Mouse (Mus musculus) lung, postnatal 0 days (tissue): ENCODE data around the gene Nav3. TPM values are rescaled to one million over a fixed set of nuclear protein-coding genes. Genes with fewer than 3 reads are reported as not detected.

Experiments used
- ATAC-seq: fragments of 200-750 bp; cut with Nextera tagmentation; 2 replicates; pipeline ENCODE4 v1.8.0; 2017; ENCODE audit warnings: moderate library complexity
- DNase-seq: peaks from one replicate; pipeline ENCODE4 v3.0.0-alpha.2; 2016; ENCODE audit warnings: low spot score
- H3K27ac ChIP-seq: fragments of 300-500 bp; sonication (generic); 2 replicates; pipeline ENCODE4 v1.5.1; 2014; ENCODE audit warnings: antibody characterized with exemption, mild to moderate bottlenecking, low read length, mixed read lengths
- H3K27me3 ChIP-seq: fragments of 300-500 bp; sonication (generic); replicated peaks from 2 replicates; pipeline ENCODE4 v1.6.1; 2014; ENCODE audit warnings: low read length, mixed read lengths; ENCODE audit not compliant: insufficient read depth
- H3K36me3 ChIP-seq: fragments of 300-500 bp; sonication (generic); 2 replicates; pipeline ENCODE4 v1.6.1; 2014; ENCODE audit warnings: low read length, mixed read lengths; ENCODE audit not compliant: insufficient read depth
- H3K4me1 ChIP-seq: fragments of 300-500 bp; sonication (generic); 2 replicates; pipeline ENCODE4 v1.6.1; 2014; ENCODE audit warnings: antibody characterized with exemption, low read depth, low read length, mixed read lengths; ENCODE audit not compliant: insufficient read depth
- H3K4me2 ChIP-seq: fragments of 300-500 bp; sonication (generic); replicated peaks from 2 replicates; pipeline ENCODE4 v1.6.1; 2014; ENCODE audit warnings: low read depth, mild to moderate bottlenecking, low read length, moderate library complexity, mixed read lengths
- H3K4me3 ChIP-seq: fragments of 300-500 bp; sonication (generic); 2 replicates; pipeline ENCODE4 v1.5.1; 2014; ENCODE audit warnings: low read depth, low read length
- H3K9ac ChIP-seq: fragments of 300-500 bp; sonication (generic); replicated peaks from 2 replicates; pipeline ENCODE4 v1.6.1; 2014; ENCODE audit warnings: low read depth, mild to moderate bottlenecking
- H3K9me3 ChIP-seq: fragments of 300-500 bp; sonication (generic); 2 replicates; pipeline ENCODE4 v1.6.1; 2016; ENCODE audit warnings: low read length, mixed read lengths
- CTCF ChIP-seq: IDR thresholded peaks from 2 replicates; pipeline ENCODE4 v1.5.1; 2016; ENCODE audit warnings: antibody characterized with exemption, mild to moderate bottlenecking
- EP300 ChIP-seq: IDR thresholded peaks from 2 replicates; pipeline ENCODE4 v1.6.1; 2016; ENCODE audit warnings: antibody characterized with exemption, mild to moderate bottlenecking, control low read depth
- WGBS: fragments of 180-500 bp; shearing (Covaris S2); extraction: QIAGEN DNeasy Blood & Tissue Kit; methylation state at CpG from one replicate; pipeline ENCODE4 v1.1.7; 2014; 5-methylcytosine and 5-hydroxymethylcytosine counted together
- polyA plus RNA-seq: library from polyadenylated mRNA; unstranded; fragments of >200 nt; fragmentation: Nextera tagmentation; extraction: Ambion mirVana; gene quantifications from 2 replicates; pipeline ENCODE4 v1.2.1, GENCODE M21; 2015

Nav3 gene
- polyA plus RNA-seq, 1 experiment from 2014 or later, result 0.33 TPM

GRCm38 (mm10) chr10:109764412-109765101 is 691.4 kb downstream of the Nav3 start:
- no peak overlapping the region for H3K4me2 ChIP-seq

GRCm38 (mm10) chr10:109758921-109759600 is 696.9 kb downstream of the Nav3 start:
- Histone ChIP-seq H3K27me3 (no peaks in the 10 kb centered on the region), H3K4me1 (no peaks in the 10 kb centered on the region), H3K4me2 (no peak overlapping the region), H3K27ac (no peak overlapping the region), H3K4me3 (no peak overlapping the region), H3K36me3 (no peaks in the 10 kb centered on the region), H3K9me3 (no peaks in the 10 kb centered on the region), H3K9ac (no peak overlapping the region)
- TF ChIP-seq CTCF (no peak), EP300 (no peak)
- no peak for DNase-seq
- WGBS, result 60% methylated on average over 17 of the region's 17 CpGs
- ATAC-seq, result no peak

More at GRCm38 (mm10) chr10:109764412-109765101, 691.4 kb downstream of the Nav3 start:
- 58% methylated on average over 18 of the region's 18 CpGs for WGBS
- Histone ChIP-seq H3K9me3 (no peaks in the 10 kb centered on the region), H3K9ac (no peak overlapping the region), H3K27ac (no peak overlapping the region), H3K36me3 (no peaks in the 10 kb centered on the region), H3K27me3 (no peaks in the 10 kb centered on the region), H3K4me1 (no peaks in the 10 kb centered on the region), H3K4me3 (no peak overlapping the region)
- DNase-seq (no peak), ATAC-seq (no peak)
- no peak for TF ChIP-seq EP300
- TF ChIP-seq CTCF, result no peak

- no peaks in the 10 kb centered on the region for H3K4me1 ChIP-seq
- no peaks in the 10 kb centered on the region for H3K36me3 ChIP-seq
- no peak overlapping the region for H3K27ac ChIP-seq
- no peak overlapping the region for H3K9ac ChIP-seq
- 27% methylated on average over 3 of the region's 3 CpGs for WGBS
- no peaks in the 10 kb centered on the region for H3K27me3 ChIP-seq
- no peak overlapping the region for H3K4me3 ChIP-seq
- no peak for ATAC-seq
- no peak overlapping the region for H3K4me2 ChIP-seq
- H3K9me3 ChIP-seq, result no peaks in the 10 kb centered on the region
- DNase-seq, result peak; percentile 5
- no peak for TF ChIP-seq EP300
- TF ChIP-seq CTCF, result peak; percentile 51
Observed at GRCm38 (mm10) chr10:109746901-109747300, 709.1 kb downstream of the Nav3 start.

- H3K9ac ChIP-seq, result no peak overlapping the region
- TF ChIP-seq CTCF (no peak), EP300 (no peak)
- H3K4me1 ChIP-seq, result no peaks in the 10 kb centered on the region
- H3K27ac ChIP-seq, result no peak overlapping the region
- DNase-seq (peak; percentile 7), ATAC-seq (no peak)
- H3K4me2 ChIP-seq, result no peak overlapping the region
- WGBS, result 68% methylated on average over 2 of the region's 2 CpGs
- H3K36me3 ChIP-seq, result no peaks in the 10 kb centered on the region
- H3K9me3 ChIP-seq, result no peaks in the 10 kb centered on the region
- H3K27me3 ChIP-seq, result no peaks in the 10 kb centered on the region
- H3K4me3 ChIP-seq, result no peak overlapping the region
Observed at GRCm38 (mm10) chr10:109741664-109742063, 714.3 kb downstream of the Nav3 start.

GRCm38 (mm10) chr10:109740326-109740725 is 715.7 kb downstream of the Nav3 start:
- no peak for TF ChIP-seq CTCF
- TF ChIP-seq EP300, result no peak
- Histone ChIP-seq H3K9me3 (no peaks in the 10 kb centered on the region), H3K4me3 (no peak overlapping the region), H3K4me2 (no peak overlapping the region), H3K4me1 (no peaks in the 10 kb centered on the region), H3K36me3 (no peaks in the 10 kb centered on the region), H3K27me3 (no peaks in the 10 kb centered on the region), H3K9ac (no peak overlapping the region), H3K27ac (no peak overlapping the region)
- DNase-seq (no peak), ATAC-seq (no peak)
- 53% methylated on average over 3 of the region's 3 CpGs for WGBS

GRCm38 (mm10) chr10:109723646-109724045 is 732.4 kb downstream of the Nav3 start:
- H3K27ac ChIP-seq, result no peak overlapping the region
- TF ChIP-seq EP300, result no peak
- no peak for TF ChIP-seq CTCF
- 83% methylated on average over 5 of the region's 5 CpGs for WGBS
- DNase-seq (no peak), ATAC-seq (no peak)
- no peaks in the 10 kb centered on the region for H3K36me3 ChIP-seq
- H3K4me3 ChIP-seq, result no peak overlapping the region
- H3K4me1 ChIP-seq, result no peaks in the 10 kb centered on the region
- H3K9ac ChIP-seq, result no peak overlapping the region
- no peak overlapping the region for H3K4me2 ChIP-seq
- H3K9me3 ChIP-seq, result no peaks in the 10 kb centered on the region
- H3K27me3 ChIP-seq, result no peaks in the 10 kb centered on the region
